Mouse (Mus musculus): ENCODE results near the gene Ddx50. TPM values are rescaled to one million over a fixed set of nuclear protein-coding genes. Genes with fewer than 3 reads are reported as not detected.

The Ddx50 gene
- total RNA-seq (2014; rRNA removed): 40.8 and 61.8 TPM in 2 replicates
- 71.9 and 77.0 TPM in 2 replicates for polyA plus RNA-seq (2015; fragmentation: Nextera tagmentation; extraction: Ambion mirVana)

GRCm38 (mm10) chr10:62650881-62651810, at the start of gene Ddx50:
Gene Ddx50 (minus strand): TSS chr10:62651218.
- H3K4me2 ChIP-seq (ENCODE audit: low read depth, low read length, poor library complexity, severe bottlenecking): peak within 1 kb of the TSS; percentile 57
- H3K27ac ChIP-seq (ENCODE audit: low read depth, low read length): peak within 1 kb of the TSS; percentile 96
- TF ChIP-seq CTCF (IDR thresholded peaks at IDR 0.05): no peak; the same call in 1 of the 2 replicates
- under 1% methylated on average over 82 of the region's 89 CpGs for WGBS
- H3K36me3 ChIP-seq (ENCODE audit: insufficient read depth, low read length): peaks cover 6% of the 10 kb centered on the region; the same call in 1 of the 2 replicates
- no peaks in the 10 kb centered on the region for H3K9me3 ChIP-seq (ENCODE audit: low read length)
- ATAC-seq (ENCODE audit: low FRiP score) (peak; percentile 100), DNase-seq (ENCODE audit: low spot score) (peak; percentile 100)
- H3K9ac ChIP-seq (replicated peaks; ENCODE audit: low read length, poor library complexity, severe bottlenecking): peak within 1 kb of the TSS; percentile 91
- no peaks in the 10 kb centered on the region for H3K27me3 ChIP-seq (ENCODE audit: insufficient read depth, low read length)
- H3K4me1 ChIP-seq (ENCODE audit: insufficient read depth, low read length): peaks cover 2% of the 10 kb centered on the region; the same call in 1 of the 2 replicates
- H3K4me3 ChIP-seq (ENCODE audit: low read depth, low read length): peak within 1 kb of the TSS; percentile 96

GRCm38 (mm10) chr10:62692771-62693170, 41.8 kb upstream of the Ddx50 start:
- no peaks in the 10 kb centered on the region for H3K9me3 ChIP-seq (ENCODE audit: low read length)
- H3K4me1 ChIP-seq (ENCODE audit: insufficient read depth, low read length): no peaks in the 10 kb centered on the region
- DNase-seq (ENCODE audit: low spot score) (no peak), ATAC-seq (ENCODE audit: low FRiP score) (no peak)
- H3K4me3 ChIP-seq (ENCODE audit: low read depth, low read length): no peak overlapping the region
- H3K4me2 ChIP-seq (ENCODE audit: low read depth, low read length, poor library complexity, severe bottlenecking): no peak overlapping the region
- H3K27me3 ChIP-seq (ENCODE audit: insufficient read depth, low read length): no peaks in the 10 kb centered on the region
- H3K27ac ChIP-seq (ENCODE audit: low read depth, low read length): no peak overlapping the region
- no peaks in the 10 kb centered on the region for H3K36me3 ChIP-seq (ENCODE audit: insufficient read depth, low read length)
- 63% methylated on average over 8 of the region's 8 CpGs for WGBS
- no peak for TF ChIP-seq CTCF (IDR thresholded peaks at IDR 0.05)
- no peak overlapping the region for H3K9ac ChIP-seq (replicated peaks; ENCODE audit: low read length, poor library complexity, severe bottlenecking)

DNA sequence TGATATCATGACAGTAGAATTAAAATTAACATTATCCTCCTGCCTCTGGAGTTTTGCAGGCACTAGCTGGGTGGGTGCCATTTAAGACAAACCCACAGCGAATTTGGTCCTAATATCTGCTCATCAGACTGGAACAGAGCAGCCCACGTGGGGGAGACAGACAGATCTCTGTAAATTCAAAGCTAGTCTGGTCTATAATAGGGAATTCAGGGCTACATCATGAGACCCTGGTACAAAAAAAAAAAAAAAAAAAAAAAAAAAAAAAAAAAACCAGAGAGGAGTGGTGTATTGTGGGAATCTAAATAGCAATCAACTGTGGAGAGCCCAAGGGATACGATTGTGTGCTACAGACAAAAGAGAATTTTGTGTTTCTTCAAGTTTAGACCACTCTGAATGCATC, 41.2 kb upstream of the Ddx50 start:
- DNase-seq (ENCODE audit: low spot score) (no peak), ATAC-seq (ENCODE audit: low FRiP score) (no peak)
- H3K27ac ChIP-seq (ENCODE audit: low read depth, low read length): no peak overlapping the region
- no peak overlapping the region for H3K4me3 ChIP-seq (ENCODE audit: low read depth, low read length)
- H3K27me3 ChIP-seq (ENCODE audit: insufficient read depth, low read length): no peaks in the 10 kb centered on the region
- H3K4me2 ChIP-seq (ENCODE audit: low read depth, low read length, poor library complexity, severe bottlenecking): no peak overlapping the region
- no peaks in the 10 kb centered on the region for H3K4me1 ChIP-seq (ENCODE audit: insufficient read depth, low read length)
- TF ChIP-seq CTCF (IDR thresholded peaks at IDR 0.05): no peak
- no peaks in the 10 kb centered on the region for H3K9me3 ChIP-seq (ENCODE audit: low read length)
- 77% methylated on average over 3 of the region's 3 CpGs for WGBS
- H3K36me3 ChIP-seq (ENCODE audit: insufficient read depth, low read length): no peaks in the 10 kb centered on the region
- H3K9ac ChIP-seq (replicated peaks; ENCODE audit: low read length, poor library complexity, severe bottlenecking): no peak overlapping the region

DNA sequence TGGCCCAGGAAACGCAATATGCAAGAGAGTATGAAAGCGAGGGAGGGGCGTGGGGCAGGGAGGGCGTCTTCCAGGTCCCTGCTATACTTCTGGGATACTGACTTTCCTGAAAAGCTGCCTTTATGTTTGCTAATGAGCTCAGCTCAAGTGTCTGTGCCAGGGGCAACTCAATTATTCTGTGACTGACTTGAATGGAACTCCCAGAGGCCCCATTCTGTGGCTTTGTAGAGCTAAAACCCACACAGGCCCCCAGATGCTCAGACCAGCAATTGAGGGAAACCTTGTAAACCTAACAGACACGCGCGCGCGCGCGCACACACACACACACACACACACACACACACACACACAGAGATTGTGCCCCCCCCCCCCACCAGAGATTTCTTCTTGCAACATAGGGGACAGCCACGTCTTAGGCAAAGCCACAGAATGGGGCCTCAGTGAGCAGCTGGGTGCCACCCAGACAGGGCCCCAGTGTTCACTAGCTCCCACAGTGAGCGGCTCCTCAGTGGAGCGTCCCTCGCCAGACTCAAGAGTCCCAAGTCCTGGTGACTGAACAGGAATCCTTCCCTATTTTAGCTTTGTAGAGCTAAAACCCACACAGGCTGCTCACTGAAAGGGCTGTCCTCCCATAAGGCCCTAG, 36.1 kb upstream of the Ddx50 start:
- WGBS: 27% methylated on average over 8 of the region's 15 CpGs
- Histone ChIP-seq H3K4me1 (ENCODE audit: insufficient read depth, low read length) (no peaks in the 10 kb centered on the region), H3K27me3 (ENCODE audit: insufficient read depth, low read length) (no peaks in the 10 kb centered on the region; the same call in 1 of the 2 replicates), H3K4me3 (ENCODE audit: low read depth, low read length) (no peak overlapping the region), H3K27ac (ENCODE audit: low read depth, low read length) (no peak overlapping the region), H3K36me3 (ENCODE audit: insufficient read depth, low read length) (no peaks in the 10 kb centered on the region), H3K9me3 (ENCODE audit: low read length) (no peaks in the 10 kb centered on the region), H3K9ac (replicated peaks; ENCODE audit: low read length, poor library complexity, severe bottlenecking) (no peak overlapping the region), H3K4me2 (ENCODE audit: low read depth, low read length, poor library complexity, severe bottlenecking) (0 out of 2 replicates have a peak overlapping the region, but pooled peaks have one; percentile 2)
- TF ChIP-seq CTCF (IDR thresholded peaks at IDR 0.05): no peak
- peak; percentile 80 for ATAC-seq (ENCODE audit: low FRiP score)
- DNase-seq (ENCODE audit: low spot score): peak; percentile 83

- no peaks in the 10 kb centered on the region; the same call in 1 of the 2 replicates for H3K27me3 ChIP-seq (ENCODE audit: insufficient read depth, low read length)
- H3K9me3 ChIP-seq (ENCODE audit: low read length): no peaks in the 10 kb centered on the region; the same call in 1 of the 2 replicates
- no peak for ATAC-seq (ENCODE audit: low FRiP score)
- H3K4me1 ChIP-seq (ENCODE audit: insufficient read depth, low read length): no peaks in the 10 kb centered on the region
- no peak overlapping the region for H3K4me3 ChIP-seq (ENCODE audit: low read depth, low read length)
- no peak for DNase-seq (ENCODE audit: low spot score)
- H3K27ac ChIP-seq (ENCODE audit: low read depth, low read length): no peak overlapping the region
- peak; percentile 47 for TF ChIP-seq CTCF (IDR thresholded peaks at IDR 0.05)
- WGBS: 55% methylated on average over 5 of the region's 5 CpGs
- no peak overlapping the region for H3K4me2 ChIP-seq (ENCODE audit: low read depth, low read length, poor library complexity, severe bottlenecking)
- no peaks in the 10 kb centered on the region for H3K36me3 ChIP-seq (ENCODE audit: insufficient read depth, low read length)
- no peak overlapping the region for H3K9ac ChIP-seq (replicated peaks; ENCODE audit: low read length, poor library complexity, severe bottlenecking)
Measured at GRCm38 (mm10) chr10:62683043-62683442, 32.0 kb upstream of the Ddx50 start.

Data from midbrain, postnatal 0 days (tissue).